Mouse (Mus musculus) adrenal gland, postnatal 10 days (tissue): ENCODE results near the gene 2010106E10Rik. TPM values are rescaled to one million over a fixed set of nuclear protein-coding genes. Genes with fewer than 3 reads are reported as not detected.

ENCODE experiments used
- DNase-seq: peaks from one replicate; pipeline ENCODE4 v3.0.0; 2021; ENCODE audit warnings: mixed read lengths
- long read RNA-seq, 2 experiments: library from polyadenylated mRNA; stranded (forward); transcript quantifications; one replicate each; pipeline ENCODE4 v2.0.0; 2021
- total RNA-seq, 2 experiments: library from RNA; stranded (reverse); gene quantifications; 2 replicates each; pipeline ENCODE4 v1.2.3; 2021

The 2010106E10Rik gene
- total RNA-seq: not detected
- long read RNA-seq, experiment 1: 0 reads
- long read RNA-seq, experiment 2: 0 reads

DNA sequence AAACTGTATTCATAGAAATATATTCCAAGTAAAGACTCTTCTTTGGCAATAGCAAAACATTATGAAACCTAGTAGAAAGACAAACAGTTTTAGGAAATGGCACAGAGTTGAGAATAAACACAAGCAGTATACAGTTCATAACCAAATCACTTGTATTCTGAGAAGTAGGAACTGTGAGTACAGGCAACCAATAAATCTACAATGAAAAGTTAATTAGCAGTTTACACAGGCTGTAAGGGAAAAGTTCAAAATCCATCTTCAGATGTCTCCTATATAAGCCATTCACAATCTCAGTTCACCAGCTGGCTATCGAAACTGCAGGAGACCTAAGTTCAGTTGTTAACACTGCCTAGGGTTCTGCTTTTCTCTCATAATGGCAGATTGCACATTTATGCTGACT, at the start of gene 2010106E10Rik:
Gene 2010106E10Rik (plus strand): TSS at position 301 of the 400 bp plus-strand sequence.
- no peak for DNase-seq

- DNase-seq: no peak
Measured at GRCm38 (mm10) chrX:112505651-112506050, 10.6 kb downstream of the 2010106E10Rik start.

DNA sequence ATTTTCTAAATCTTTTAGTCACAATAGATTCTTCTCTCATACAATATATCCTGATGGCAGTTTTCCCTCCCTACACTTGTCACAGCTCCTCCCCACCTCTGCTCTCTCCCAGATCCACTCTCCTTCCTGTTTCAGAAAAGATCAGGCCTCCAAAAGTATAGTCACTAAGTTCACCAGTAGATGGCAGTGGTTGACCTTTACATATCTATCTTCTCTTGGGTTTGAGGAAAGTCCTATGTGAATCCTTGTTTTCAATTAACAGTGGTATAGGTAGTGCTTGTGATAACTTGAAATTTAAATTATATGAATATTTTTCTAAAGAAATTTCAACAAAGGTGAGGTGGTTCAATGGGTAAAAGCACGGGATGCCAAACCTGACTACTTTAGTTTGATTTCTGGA, 29.7 kb downstream of the 2010106E10Rik start:
- DNase-seq: no peak

DNA sequence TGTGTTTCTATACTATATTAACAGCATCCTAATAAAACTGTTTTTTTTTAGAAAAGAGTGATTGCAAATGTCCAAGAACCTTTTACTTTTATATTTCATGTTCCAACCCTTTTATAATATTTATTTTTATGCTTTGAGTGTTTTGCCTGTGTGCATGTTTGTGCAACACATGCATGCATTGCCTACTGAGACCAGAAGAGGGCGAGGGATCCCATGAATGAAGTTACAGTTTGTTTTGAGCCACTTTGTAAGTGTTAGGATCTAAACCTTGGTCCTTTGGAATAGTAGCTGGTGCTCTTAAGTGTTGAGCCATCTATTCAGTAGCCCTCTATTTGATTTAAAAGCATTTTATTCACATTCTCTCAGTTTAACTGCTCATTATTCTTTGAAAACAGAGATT, 48.0 kb downstream of the 2010106E10Rik start:
- no peak for DNase-seq

- peak; percentile 5 for DNase-seq
Measured at GRCm38 (mm10) chrX:112567716-112568115, 72.6 kb downstream of the 2010106E10Rik start.

DNA sequence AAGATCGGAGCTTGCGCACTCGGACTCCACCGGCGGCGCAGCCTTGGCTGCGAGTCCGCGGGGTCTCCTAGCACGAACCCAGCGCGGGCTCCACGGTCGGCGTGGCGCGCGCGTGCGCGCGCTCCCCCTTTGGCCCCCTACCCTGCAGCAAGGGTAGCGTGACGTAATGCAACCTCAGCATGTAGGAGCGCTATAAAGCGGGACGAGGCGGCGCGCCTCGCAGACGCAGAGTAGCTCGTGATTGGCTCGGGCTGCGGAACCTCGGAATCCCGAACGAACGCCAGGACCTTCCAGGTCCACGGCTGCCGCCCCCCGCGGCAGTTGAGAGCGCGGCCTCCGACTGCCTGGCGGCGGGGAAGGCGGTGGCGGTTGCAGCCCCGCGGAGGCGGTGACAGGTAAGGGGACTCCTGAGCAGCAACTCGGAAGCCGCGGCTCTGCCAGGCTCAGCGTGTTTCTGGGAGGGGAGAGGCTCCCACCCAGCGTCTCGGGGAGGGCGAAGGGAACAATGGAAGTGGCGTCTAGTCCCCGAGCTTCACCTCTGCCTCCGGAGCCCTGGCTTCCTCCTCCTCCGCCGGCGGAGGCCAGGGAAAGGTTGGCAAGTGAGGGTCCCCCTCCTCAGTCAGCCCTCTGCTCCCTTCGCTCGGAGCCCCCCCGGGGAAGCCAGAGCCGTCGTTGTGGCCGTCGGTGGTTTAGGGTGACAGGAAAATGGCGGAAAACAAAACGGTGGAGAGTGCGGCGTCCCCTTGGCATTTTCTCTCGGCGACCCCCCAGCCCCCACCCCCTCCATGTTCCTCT, 105.6 kb downstream of the 2010106E10Rik start, which contains the start of gene Zfp711:
Gene Zfp711 (plus strand): TSS at position 16 of the 795 bp plus-strand sequence.
- peak; percentile 40 for DNase-seq

GRCm38 (mm10) chrX:112601306-112602120, 106.4 kb downstream of the 2010106E10Rik start:
- DNase-seq: peak; percentile 11

Other genes with a start within 250 kb of the 2010106E10Rik start
- gene Apool, start 183.9 kb upstream of the 2010106E10Rik start, total RNA-seq: 10 to 100 TPM; 68.1 to 73.5 TPM
- not detected for gene Satl1, start 88.5 kb upstream of the 2010106E10Rik start, total RNA-seq
- gene Zfp711, start 105.3 kb downstream of the 2010106E10Rik start, total RNA-seq: 1 to 10 TPM; 1.4 to 2.6 TPM
- not detected for gene Pof1b, start 203.4 kb downstream of the 2010106E10Rik start, total RNA-seq